Mouse (Mus musculus): ENCODE results near the gene Engase. TPM values are rescaled to one million over a fixed set of nuclear protein-coding genes. Genes with fewer than 3 reads are reported as not detected.

The Engase gene
- polyA plus RNA-seq, 1 experiment from 2014 or later = 4.0 TPM

GRCm38 (mm10) chr11:118451211-118451610, 25.4 kb upstream of the Engase start:
- Histone ChIP-seq H3K4me1 (ENCODE audit: control insufficient read depth, insufficient read depth, low read length) (no peaks in the 10 kb centered on the region), H3K27ac (ENCODE audit: low read length) (no peak overlapping the region), H3K36me3 (ENCODE audit: control insufficient read depth, insufficient read depth) (no peaks in the 10 kb centered on the region), H3K9me3 (replicated peaks; ENCODE audit: control insufficient read depth, low read length) (no peaks in the 10 kb centered on the region), H3K27me3 (ENCODE audit: control insufficient read depth, insufficient read depth, low read length) (no peaks in the 10 kb centered on the region), H3K4me3 (ENCODE audit: low read length) (no peak overlapping the region), H3K9ac (ENCODE audit: low read length) (no peak overlapping the region), H3K4me2 (ENCODE audit: low read depth, low read length) (no peak overlapping the region)
- ATAC-seq (replicated peaks; ENCODE audit: extremely low read depth, insufficient read depth, low FRiP score) = no peak
- WGBS = 78% methylated on average over 6 of the region's 6 CpGs

DNA sequence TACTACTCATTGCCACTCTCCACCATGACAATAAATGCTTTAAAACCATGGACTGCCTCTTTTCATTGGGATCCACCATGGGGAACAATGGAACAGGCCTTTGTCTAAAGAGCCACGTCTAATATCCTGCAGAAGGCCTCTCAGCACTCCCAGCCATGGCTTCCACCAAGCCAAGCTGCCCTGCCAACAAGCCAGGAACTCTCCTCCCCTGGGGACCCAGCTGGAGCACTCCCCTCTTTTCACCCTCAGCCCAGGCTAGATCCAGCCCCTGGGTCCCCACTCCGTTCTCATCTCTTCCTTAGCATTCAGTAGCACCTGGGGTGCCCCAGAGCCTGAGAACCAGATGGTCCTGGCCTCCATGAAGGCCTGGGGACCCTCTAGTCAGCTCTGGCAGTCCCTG, 23.7 kb upstream of the Engase start:
- Histone ChIP-seq H3K27ac (ENCODE audit: low read length) (no peak overlapping the region), H3K9me3 (replicated peaks; ENCODE audit: control insufficient read depth, low read length) (no peaks in the 10 kb centered on the region), H3K27me3 (ENCODE audit: control insufficient read depth, insufficient read depth, low read length) (no peaks in the 10 kb centered on the region), H3K4me2 (ENCODE audit: low read depth, low read length) (no peak overlapping the region), H3K4me1 (ENCODE audit: control insufficient read depth, insufficient read depth, low read length) (no peaks in the 10 kb centered on the region), H3K4me3 (ENCODE audit: low read length) (no peak overlapping the region), H3K36me3 (ENCODE audit: control insufficient read depth, insufficient read depth) (no peaks in the 10 kb centered on the region), H3K9ac (ENCODE audit: low read length) (no peak overlapping the region)
- WGBS = 74% methylated on average over 2 of the region's 2 CpGs
- no peak for ATAC-seq (replicated peaks; ENCODE audit: extremely low read depth, insufficient read depth, low FRiP score)

DNA sequence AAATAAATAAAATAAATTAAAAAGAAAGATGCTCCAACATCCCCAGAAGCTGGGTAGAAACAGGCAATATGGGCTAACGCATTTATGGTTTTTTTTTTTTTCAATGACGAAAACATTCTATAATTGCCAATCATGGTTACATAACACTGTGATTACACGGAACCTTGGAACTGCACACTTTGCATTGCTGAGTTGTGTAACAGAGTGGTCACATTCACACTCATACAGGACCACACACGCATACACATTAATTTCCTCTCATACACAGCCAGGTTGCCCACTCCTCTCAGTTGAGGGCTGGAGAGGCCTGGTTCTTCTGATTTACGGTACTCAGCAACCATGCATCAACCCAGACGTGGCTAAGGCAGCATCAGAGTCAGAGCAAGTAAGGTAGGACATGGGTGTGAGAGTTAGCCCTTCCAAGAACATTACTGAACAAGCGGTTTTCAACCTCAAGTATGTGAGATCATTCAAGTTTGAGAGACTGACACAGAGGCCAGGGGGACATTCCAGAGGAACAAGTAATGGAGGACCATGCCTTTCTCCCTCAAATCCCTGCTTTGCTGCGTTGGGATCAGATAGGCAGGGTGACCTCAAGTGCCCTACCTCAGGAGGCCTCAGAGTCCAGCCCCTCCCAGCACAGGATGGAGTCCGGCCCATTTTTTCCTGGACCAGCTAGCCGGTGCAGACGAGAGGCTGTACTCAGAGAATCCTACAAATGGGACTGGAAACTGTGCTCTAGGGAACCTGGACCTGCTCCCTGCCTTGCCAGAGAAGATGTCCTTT, 22.6 kb upstream of the Engase start:
- Histone ChIP-seq H3K9me3 (replicated peaks; ENCODE audit: control insufficient read depth, low read length) (no peaks in the 10 kb centered on the region), H3K4me2 (ENCODE audit: low read depth, low read length) (no peak overlapping the region), H3K9ac (ENCODE audit: low read length) (no peak overlapping the region), H3K4me1 (ENCODE audit: control insufficient read depth, insufficient read depth, low read length) (peaks cover 4% of the 10 kb centered on the region), H3K36me3 (ENCODE audit: control insufficient read depth, insufficient read depth) (no peaks in the 10 kb centered on the region), H3K27me3 (ENCODE audit: control insufficient read depth, insufficient read depth, low read length) (no peaks in the 10 kb centered on the region), H3K27ac (ENCODE audit: low read length) (no peak overlapping the region), H3K4me3 (ENCODE audit: low read length) (no peak overlapping the region)
- ATAC-seq (replicated peaks; ENCODE audit: extremely low read depth, insufficient read depth, low FRiP score) = no peak
- WGBS = 68% methylated on average over 11 of the region's 11 CpGs

- Histone ChIP-seq H3K4me2 (ENCODE audit: low read depth, low read length) (no peak overlapping the region), H3K9me3 (replicated peaks; ENCODE audit: control insufficient read depth, low read length) (no peaks in the 10 kb centered on the region), H3K36me3 (ENCODE audit: control insufficient read depth, insufficient read depth) (no peaks in the 10 kb centered on the region), H3K4me1 (ENCODE audit: control insufficient read depth, insufficient read depth, low read length) (peaks cover 8% of the 10 kb centered on the region), H3K9ac (ENCODE audit: low read length) (no peak overlapping the region), H3K4me3 (ENCODE audit: low read length) (no peak overlapping the region), H3K27me3 (ENCODE audit: control insufficient read depth, insufficient read depth, low read length) (no peaks in the 10 kb centered on the region), H3K27ac (ENCODE audit: low read length) (no peak overlapping the region)
- WGBS = 61% methylated on average over 6 of the region's 6 CpGs
- ATAC-seq (replicated peaks; ENCODE audit: extremely low read depth, insufficient read depth, low FRiP score) = no peak
Observed at GRCm38 (mm10) chr11:118455788-118456187, 20.8 kb upstream of the Engase start.

DNA sequence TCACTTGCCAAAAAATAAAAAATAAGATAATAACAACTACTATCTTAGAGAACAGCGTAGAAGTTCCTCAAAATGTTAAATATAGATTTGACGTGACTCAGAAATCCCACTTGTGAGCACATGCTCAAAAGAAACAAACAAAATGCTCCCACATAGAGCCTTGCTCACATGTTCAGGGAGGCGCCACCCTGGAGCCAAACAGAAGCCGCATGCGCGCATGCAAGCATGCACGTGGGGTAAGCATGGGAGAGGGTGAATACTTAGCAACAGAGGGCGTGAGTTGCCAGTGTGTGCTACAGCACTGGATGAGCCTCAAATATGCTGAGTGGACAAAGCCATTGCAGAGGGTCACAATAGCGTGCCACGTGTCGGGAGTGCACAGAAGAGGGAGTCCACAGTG, 19.7 kb upstream of the Engase start:
- H3K27ac ChIP-seq (ENCODE audit: low read length) = no peak overlapping the region
- no peaks in the 10 kb centered on the region for H3K9me3 ChIP-seq (replicated peaks; ENCODE audit: control insufficient read depth, low read length)

GRCm38 (mm10) chr11:118459051-118459450, 17.6 kb upstream of the Engase start:
- H3K4me3 ChIP-seq (ENCODE audit: low read length) = no peak overlapping the region
- H3K4me2 ChIP-seq (ENCODE audit: low read depth, low read length) = peak overlapping the region; percentile 14; the same call in 1 of the 2 replicates
- peak; percentile 30 for ATAC-seq (replicated peaks; ENCODE audit: extremely low read depth, insufficient read depth, low FRiP score)

More for the DNA sequence above, 19.7 kb upstream of the Engase start:
- Histone ChIP-seq H3K4me3 (ENCODE audit: low read length) (no peak overlapping the region), H3K4me1 (ENCODE audit: control insufficient read depth, insufficient read depth, low read length) (peaks cover 11% of the 10 kb centered on the region), H3K9ac (ENCODE audit: low read length) (no peak overlapping the region), H3K36me3 (ENCODE audit: control insufficient read depth, insufficient read depth) (no peaks in the 10 kb centered on the region), H3K27me3 (ENCODE audit: control insufficient read depth, insufficient read depth, low read length) (no peaks in the 10 kb centered on the region), H3K4me2 (ENCODE audit: low read depth, low read length) (no peak overlapping the region)
- no peak for ATAC-seq (replicated peaks; ENCODE audit: extremely low read depth, insufficient read depth, low FRiP score)
- WGBS = 69% methylated on average over 11 of the region's 11 CpGs

DNA sequence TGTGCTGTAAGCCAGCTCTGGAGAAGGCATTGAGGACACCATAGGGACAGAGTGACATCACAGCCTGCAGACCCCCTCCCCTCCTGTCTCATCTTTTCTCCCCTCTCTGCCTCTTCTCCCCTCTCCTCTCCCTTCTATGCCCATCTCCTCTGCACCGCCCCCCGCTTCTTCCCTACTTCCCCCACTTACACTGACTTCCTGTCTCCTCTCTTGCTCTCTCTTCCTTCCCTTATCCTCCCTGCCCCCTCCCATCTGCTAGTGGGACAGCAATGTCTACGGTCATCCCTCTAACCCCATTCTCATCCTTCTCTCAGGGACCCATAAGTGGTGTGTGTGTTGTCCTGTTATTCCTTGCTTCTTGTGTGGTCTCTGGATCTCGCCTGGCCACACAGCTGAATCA, 17.1 kb upstream of the Engase start:
- Histone ChIP-seq H3K4me1 (ENCODE audit: control insufficient read depth, insufficient read depth, low read length) (peaks cover 11% of the 10 kb centered on the region), H3K4me3 (ENCODE audit: low read length) (no peak overlapping the region), H3K36me3 (ENCODE audit: control insufficient read depth, insufficient read depth) (no peaks in the 10 kb centered on the region), H3K9ac (ENCODE audit: low read length) (no peak overlapping the region), H3K9me3 (replicated peaks; ENCODE audit: control insufficient read depth, low read length) (no peaks in the 10 kb centered on the region), H3K27me3 (ENCODE audit: control insufficient read depth, insufficient read depth, low read length) (no peaks in the 10 kb centered on the region), H3K27ac (ENCODE audit: low read length) (peak overlapping the region; percentile 25; the same call in 1 of the 2 replicates), H3K4me2 (ENCODE audit: low read depth, low read length) (peak overlapping the region; percentile 14; the same call in 1 of the 2 replicates)
- ATAC-seq (replicated peaks; ENCODE audit: extremely low read depth, insufficient read depth, low FRiP score) = peak; percentile 68
- 66% methylated on average over 4 of the region's 4 CpGs for WGBS

More at GRCm38 (mm10) chr11:118459051-118459450, 17.6 kb upstream of the Engase start:
- peaks cover 11% of the 10 kb centered on the region for H3K4me1 ChIP-seq (ENCODE audit: control insufficient read depth, insufficient read depth, low read length)
- 17% methylated on average over 8 of the region's 8 CpGs for WGBS
- no peaks in the 10 kb centered on the region for H3K9me3 ChIP-seq (replicated peaks; ENCODE audit: control insufficient read depth, low read length)
- H3K27ac ChIP-seq (ENCODE audit: low read length) = peak overlapping the region; percentile 25; the same call in 1 of the 2 replicates
- H3K27me3 ChIP-seq (ENCODE audit: control insufficient read depth, insufficient read depth, low read length) = no peaks in the 10 kb centered on the region
- H3K36me3 ChIP-seq (ENCODE audit: control insufficient read depth, insufficient read depth) = no peaks in the 10 kb centered on the region
- H3K9ac ChIP-seq (ENCODE audit: low read length) = no peak overlapping the region

GRCm38 (mm10) chr11:118460280-118460679, 16.3 kb upstream of the Engase start:
- Histone ChIP-seq H3K4me2 (ENCODE audit: low read depth, low read length) (no peak overlapping the region), H3K4me1 (ENCODE audit: control insufficient read depth, insufficient read depth, low read length) (peaks cover 11% of the 10 kb centered on the region), H3K9me3 (replicated peaks; ENCODE audit: control insufficient read depth, low read length) (no peaks in the 10 kb centered on the region), H3K4me3 (ENCODE audit: low read length) (no peak overlapping the region), H3K36me3 (ENCODE audit: control insufficient read depth, insufficient read depth) (no peaks in the 10 kb centered on the region), H3K27me3 (ENCODE audit: control insufficient read depth, insufficient read depth, low read length) (no peaks in the 10 kb centered on the region), H3K27ac (ENCODE audit: low read length) (no peak overlapping the region), H3K9ac (ENCODE audit: low read length) (no peak overlapping the region)
- WGBS = 57% methylated on average over 6 of the region's 6 CpGs
- ATAC-seq (replicated peaks; ENCODE audit: extremely low read depth, insufficient read depth, low FRiP score) = no peak

GRCm38 (mm10) chr11:118467441-118468035, 9.1 kb upstream of the Engase start:
- Histone ChIP-seq H3K4me2 (ENCODE audit: low read depth, low read length) (no peak overlapping the region), H3K27me3 (ENCODE audit: control insufficient read depth, insufficient read depth, low read length) (no peaks in the 10 kb centered on the region), H3K27ac (ENCODE audit: low read length) (no peak overlapping the region), H3K4me3 (ENCODE audit: low read length) (no peak overlapping the region), H3K9me3 (replicated peaks; ENCODE audit: control insufficient read depth, low read length) (no peaks in the 10 kb centered on the region), H3K4me1 (ENCODE audit: control insufficient read depth, insufficient read depth, low read length) (peaks cover 9% of the 10 kb centered on the region), H3K9ac (ENCODE audit: low read length) (no peak overlapping the region), H3K36me3 (ENCODE audit: control insufficient read depth, insufficient read depth) (no peaks in the 10 kb centered on the region)
- ATAC-seq (replicated peaks; ENCODE audit: extremely low read depth, insufficient read depth, low FRiP score) = 0 out of 2 replicates have a peak, but pooled peaks have one; percentile 54
- 46% methylated on average over 11 of the region's 11 CpGs for WGBS
